Mouse (Mus musculus): ENCODE measurements at regions not wholly inside any gene's neighbourhood (a gene's known extent, or its start where the extent isn't known, plus 50 kb on each side); places are given as distances from the start of the nearest gene placed in this dataset.
"Not testable (repeated sequence)": the region's sequence is repeated elsewhere in the genome, so short reads cannot be mapped to it uniquely, and the experiment has no call there.

GRCm38 (mm10) chr2:107869304-107869958 lies 579.0 kb downstream of the Kcna4 start:
- peak; percentile 86 for ATAC-seq
- Histone ChIP-seq H3K4me2 (replicated peaks) (no peak overlapping the region), H3K9me3 (no peaks in the 10 kb centered on the region), H3K27me3 (no peaks in the 10 kb centered on the region), H3K36me3 (no peaks in the 10 kb centered on the region), H3K27ac (no peak overlapping the region), H3K4me3 (replicated peaks) (no peak overlapping the region), H3K4me1 (replicated peaks) (no peaks in the 10 kb centered on the region), H3K9ac (replicated peaks) (no peak overlapping the region)
- 53% methylated on average over 3 of the region's 3 CpGs for WGBS

GRCm38 (mm10) chr2:107879663-107880062 lies 589.2 kb downstream of the Kcna4 start:
- H3K4me2 ChIP-seq (replicated peaks), result no peak overlapping the region
- no peaks in the 10 kb centered on the region for H3K4me1 ChIP-seq (replicated peaks)
- no peak overlapping the region for H3K4me3 ChIP-seq (replicated peaks)
- no peaks in the 10 kb centered on the region for H3K36me3 ChIP-seq
- no peaks in the 10 kb centered on the region for H3K27me3 ChIP-seq
- 0 out of 2 replicates have a peak, but pooled peaks have one; percentile 40 for ATAC-seq
- no peak overlapping the region for H3K9ac ChIP-seq (replicated peaks)
- H3K9me3 ChIP-seq, result no peaks in the 10 kb centered on the region
- 30% methylated on average over 2 of the region's 2 CpGs for WGBS
- no peak overlapping the region for H3K27ac ChIP-seq

- H3K4me2 ChIP-seq (replicated peaks), result no peak overlapping the region
- peak; percentile 56; the same call in 1 of the 2 replicates for ATAC-seq
- H3K4me1 ChIP-seq (replicated peaks), result no peaks in the 10 kb centered on the region
- no peaks in the 10 kb centered on the region for H3K36me3 ChIP-seq
- WGBS, result 82% methylated on average over 3 of the region's 3 CpGs
- H3K9ac ChIP-seq (replicated peaks), result no peak overlapping the region
- H3K27me3 ChIP-seq, result no peaks in the 10 kb centered on the region
- no peak overlapping the region for H3K4me3 ChIP-seq (replicated peaks)
- H3K27ac ChIP-seq, result no peak overlapping the region
- no peaks in the 10 kb centered on the region for H3K9me3 ChIP-seq
These were observed 595.8 kb downstream of the Kcna4 start for GRCm38 (mm10) chr2:107886063-107886762.

GRCm38 (mm10) chr2:107888245-107888644 lies 597.8 kb downstream of the Kcna4 start:
- no peaks in the 10 kb centered on the region for H3K36me3 ChIP-seq
- no peak overlapping the region for H3K27ac ChIP-seq
- H3K4me1 ChIP-seq (replicated peaks), result no peaks in the 10 kb centered on the region
- H3K27me3 ChIP-seq, result no peaks in the 10 kb centered on the region
- H3K4me2 ChIP-seq (replicated peaks), result no peak overlapping the region
- H3K9ac ChIP-seq (replicated peaks), result no peak overlapping the region
- H3K9me3 ChIP-seq, result no peaks in the 10 kb centered on the region
- no peak for ATAC-seq
- no peak overlapping the region for H3K4me3 ChIP-seq (replicated peaks)

- Histone ChIP-seq H3K9me3 (0 out of 2 replicates have a peak, but pooled peaks cover 3% of the 10 kb centered on the region), H3K27ac (no peak overlapping the region), H3K9ac (replicated peaks) (no peak overlapping the region), H3K4me1 (replicated peaks) (no peaks in the 10 kb centered on the region), H3K4me2 (replicated peaks) (no peak overlapping the region), H3K36me3 (no peaks in the 10 kb centered on the region), H3K27me3 (no peaks in the 10 kb centered on the region), H3K4me3 (replicated peaks) (no peak overlapping the region)
- whole genome bisulfite sequencing, result 88% methylated on average over 2 of the region's 2 CpGs
- no peak for ATAC-seq
These were observed 634.7 kb downstream of the Kcna4 start for GRCm38 (mm10) chr2:107925116-107925515.

- Histone ChIP-seq H3K36me3 (no peaks in the 10 kb centered on the region), H3K9me3 (no peaks in the 10 kb centered on the region), H3K27ac (no peak overlapping the region), H3K4me2 (replicated peaks) (no peak overlapping the region), H3K27me3 (no peaks in the 10 kb centered on the region), H3K4me1 (replicated peaks) (no peaks in the 10 kb centered on the region), H3K9ac (replicated peaks) (no peak overlapping the region), H3K4me3 (replicated peaks) (no peak overlapping the region)
- 96% methylated on average over 1 of the region's 1 CpGs for WGBS
- ATAC-seq, result no peak
These were observed 636.2 kb downstream of the Kcna4 start for GRCm38 (mm10) chr2:107926606-107927005.

- peak; percentile 67 for ATAC-seq
- Histone ChIP-seq H3K4me3 (replicated peaks) (no peak overlapping the region), H3K27ac (no peak overlapping the region), H3K9me3 (no peaks in the 10 kb centered on the region), H3K36me3 (no peaks in the 10 kb centered on the region), H3K4me1 (replicated peaks) (peaks cover 8% of the 10 kb centered on the region; the same call in 1 of the 2 replicates), H3K27me3 (no peaks in the 10 kb centered on the region), H3K9ac (replicated peaks) (no peak overlapping the region), H3K4me2 (replicated peaks) (no peak overlapping the region)
- WGBS, result 44% methylated on average over 2 of the region's 2 CpGs
These were observed 644.9 kb downstream of the Kcna4 start for GRCm38 (mm10) chr2:107935336-107935735.

- Histone ChIP-seq H3K36me3 (no peaks in the 10 kb centered on the region), H3K9ac (replicated peaks) (no peak overlapping the region), H3K4me2 (replicated peaks) (no peak overlapping the region), H3K9me3 (no peaks in the 10 kb centered on the region), H3K4me3 (replicated peaks) (no peak overlapping the region), H3K4me1 (replicated peaks) (peaks cover 8% of the 10 kb centered on the region; the same call in 1 of the 2 replicates), H3K27ac (no peak overlapping the region), H3K27me3 (no peaks in the 10 kb centered on the region)
- ATAC-seq, result 0 out of 2 replicates have a peak, but pooled peaks have one; percentile 53
- 73% methylated on average over 2 of the region's 2 CpGs for WGBS
These were observed 645.3 kb downstream of the Kcna4 start for GRCm38 (mm10) chr2:107935775-107936174.

- Histone ChIP-seq H3K27me3 (no peaks in the 10 kb centered on the region), H3K4me2 (replicated peaks) (no peak overlapping the region), H3K36me3 (no peaks in the 10 kb centered on the region), H3K4me3 (replicated peaks) (no peak overlapping the region), H3K9ac (replicated peaks) (no peak overlapping the region), H3K9me3 (no peaks in the 10 kb centered on the region), H3K27ac (no peak overlapping the region), H3K4me1 (replicated peaks) (0 out of 2 replicates have a peak, but pooled peaks cover 4% of the 10 kb centered on the region)
- no peak for ATAC-seq
These were observed 650.9 kb downstream of the Kcna4 start for GRCm38 (mm10) chr2:107941374-107941773.

GRCm38 (mm10) chr2:107945837-107946451 lies 655.5 kb downstream of the Kcna4 start:
- Histone ChIP-seq H3K27ac (no peak overlapping the region), H3K9ac (replicated peaks) (no peak overlapping the region), H3K4me2 (replicated peaks) (no peak overlapping the region), H3K27me3 (no peaks in the 10 kb centered on the region), H3K9me3 (no peaks in the 10 kb centered on the region), H3K4me1 (replicated peaks) (0 out of 2 replicates have a peak, but pooled peaks cover 4% of the 10 kb centered on the region), H3K36me3 (no peaks in the 10 kb centered on the region), H3K4me3 (replicated peaks) (no peak overlapping the region)
- 3% methylated on average over 3 of the region's 3 CpGs for WGBS
- ATAC-seq, result peak; percentile 82

GRCm38 (mm10) chr2:107955608-107956127 lies 665.2 kb downstream of the Kcna4 start:
- not testable (repeated sequence) for H3K9ac ChIP-seq (replicated peaks); ATAC-seq; H3K27me3 ChIP-seq; H3K9me3 ChIP-seq; H3K36me3 ChIP-seq; H3K4me3 ChIP-seq (replicated peaks); H3K27ac ChIP-seq; H3K4me2 ChIP-seq (replicated peaks); H3K4me1 ChIP-seq (replicated peaks)
- WGBS, result 92% methylated on average over 9 of the region's 9 CpGs

- not testable (repeated sequence) for H3K9me3 ChIP-seq; ATAC-seq; H3K4me2 ChIP-seq (replicated peaks); H3K4me3 ChIP-seq (replicated peaks); H3K27ac ChIP-seq; H3K9ac ChIP-seq (replicated peaks); H3K27me3 ChIP-seq; H3K36me3 ChIP-seq
- H3K4me1 ChIP-seq (replicated peaks), result peaks cover 13% of the 10 kb centered on the region
- WGBS, result 93% methylated on average over 8 of the region's 8 CpGs
These were observed 673.5 kb downstream of the Kcna4 start for GRCm38 (mm10) chr2:107963921-107964320.
